Mouse (Mus musculus) embryo, embryonic 11 days (tissue): ENCODE results near the gene Cd47.

Experiments used
- DNase-seq: peaks from one replicate; pipeline ENCODE4 v3.0.0-alpha.2; 2015

Cd47 gene

GRCm38 (mm10) chr16:49799597-49800561, at the start of gene Cd47:
Cd47 (plus strand) TSS chr16:49800533.
- DNase-seq, result no peak

DNA sequence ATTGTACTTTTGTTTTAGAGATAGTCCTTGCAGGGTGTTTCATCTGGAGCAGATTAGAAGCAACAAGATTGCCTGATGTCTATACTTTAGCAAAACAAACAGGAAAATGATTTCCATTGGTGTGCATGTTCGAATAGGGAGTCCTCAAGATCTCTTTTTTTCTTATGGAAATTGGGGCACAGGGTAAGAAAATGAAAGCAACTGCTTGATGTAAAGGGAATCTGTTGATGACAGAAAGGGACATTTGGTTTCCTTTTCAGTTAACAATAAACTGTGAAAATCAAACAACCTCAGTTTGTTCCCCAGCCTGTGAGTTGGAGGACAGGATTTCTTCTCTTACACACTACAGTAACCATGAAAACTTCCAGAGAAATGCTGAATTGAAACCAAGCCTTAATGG, 47.4 kb upstream of the Cd47 start:
- no peak for DNase-seq

- peak; percentile 54 for DNase-seq
Observed at GRCm38 (mm10) chr16:49753318-49753717, 47.0 kb upstream of the Cd47 start.

DNA sequence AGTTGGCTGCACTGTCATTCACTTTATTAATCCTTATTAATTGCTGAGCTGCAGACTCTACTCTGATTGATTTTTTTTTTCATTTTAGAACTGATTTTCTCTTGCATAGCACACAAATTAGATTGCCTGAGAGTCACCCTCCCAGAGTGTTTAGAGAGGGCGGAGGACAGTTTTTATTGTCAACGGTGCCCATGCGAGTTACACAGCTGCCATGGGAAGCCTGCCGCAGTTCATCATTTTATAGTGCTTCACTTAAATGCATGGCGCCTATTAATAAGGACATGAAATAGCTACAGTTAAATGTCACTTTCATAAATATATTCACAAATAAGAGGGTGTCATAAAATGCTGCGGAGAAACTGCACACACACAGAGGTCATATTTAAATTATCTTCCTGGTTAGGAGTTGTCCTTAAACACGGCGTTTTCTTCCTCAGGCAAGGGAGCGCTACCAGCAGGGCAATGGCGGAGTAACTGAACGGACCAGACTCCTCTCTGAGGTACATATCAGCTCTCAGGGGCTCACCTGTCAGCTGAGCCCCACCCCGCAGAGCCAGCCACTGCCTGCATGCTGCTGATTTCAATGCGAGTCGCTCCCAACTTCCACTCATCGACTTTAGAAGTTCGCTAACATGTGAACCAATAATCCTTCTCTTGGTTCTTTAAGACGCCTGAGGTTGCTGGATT, 39.7 kb upstream of the Cd47 start:
- DNase-seq, result no peak

DNA sequence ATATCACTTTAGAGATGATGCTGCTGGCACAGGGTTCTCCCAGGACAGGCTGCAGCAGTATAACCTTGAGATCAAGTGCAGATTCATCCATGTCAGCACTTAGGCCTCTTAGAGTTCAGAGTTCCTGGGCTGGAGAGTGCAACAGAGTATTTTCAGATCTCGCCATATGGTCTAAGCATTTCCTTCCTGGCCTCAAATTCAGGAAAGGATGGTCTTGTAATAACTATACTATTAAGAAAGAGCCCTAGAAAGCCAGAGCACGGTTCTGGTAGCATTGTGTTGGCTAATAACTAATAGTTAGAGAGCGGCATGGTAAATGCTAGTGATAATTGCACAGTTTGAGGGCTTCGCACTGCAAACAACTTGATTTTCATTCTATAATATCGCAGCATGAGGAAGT, 38.4 kb upstream of the Cd47 start:
- DNase-seq, result no peak

- peak; percentile 35 for DNase-seq
Observed at GRCm38 (mm10) chr16:49766326-49766725, 34.0 kb upstream of the Cd47 start.

DNA sequence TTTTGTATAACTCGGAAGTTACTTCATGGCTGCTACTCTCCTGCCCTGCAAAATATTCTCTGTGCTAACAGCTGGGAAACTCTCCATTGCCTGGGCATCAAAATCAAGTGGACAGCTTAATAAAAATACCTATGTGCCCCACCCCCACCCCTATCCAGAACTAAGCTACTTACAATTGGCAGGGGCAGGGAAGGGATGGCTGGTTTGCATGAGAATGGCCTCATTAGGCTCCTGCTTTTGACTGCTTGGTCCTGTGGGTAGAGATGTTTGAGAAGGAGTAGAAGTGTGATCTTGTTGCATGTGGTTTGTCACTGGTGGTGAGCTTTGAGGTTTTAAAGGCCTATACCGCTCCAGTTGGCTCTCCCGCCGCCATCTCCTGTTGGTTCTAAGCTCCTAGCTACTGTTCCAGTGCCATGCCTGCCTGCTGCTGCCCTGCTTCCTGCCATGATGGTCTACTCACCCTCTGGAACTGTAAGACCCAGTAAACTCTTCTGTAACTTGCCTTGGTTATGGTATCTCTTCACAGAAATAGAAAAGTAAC, 31.8 kb upstream of the Cd47 start:
- no peak for DNase-seq

GRCm38 (mm10) chr16:49769831-49770261, 30.5 kb upstream of the Cd47 start:
- no peak for DNase-seq

DNA sequence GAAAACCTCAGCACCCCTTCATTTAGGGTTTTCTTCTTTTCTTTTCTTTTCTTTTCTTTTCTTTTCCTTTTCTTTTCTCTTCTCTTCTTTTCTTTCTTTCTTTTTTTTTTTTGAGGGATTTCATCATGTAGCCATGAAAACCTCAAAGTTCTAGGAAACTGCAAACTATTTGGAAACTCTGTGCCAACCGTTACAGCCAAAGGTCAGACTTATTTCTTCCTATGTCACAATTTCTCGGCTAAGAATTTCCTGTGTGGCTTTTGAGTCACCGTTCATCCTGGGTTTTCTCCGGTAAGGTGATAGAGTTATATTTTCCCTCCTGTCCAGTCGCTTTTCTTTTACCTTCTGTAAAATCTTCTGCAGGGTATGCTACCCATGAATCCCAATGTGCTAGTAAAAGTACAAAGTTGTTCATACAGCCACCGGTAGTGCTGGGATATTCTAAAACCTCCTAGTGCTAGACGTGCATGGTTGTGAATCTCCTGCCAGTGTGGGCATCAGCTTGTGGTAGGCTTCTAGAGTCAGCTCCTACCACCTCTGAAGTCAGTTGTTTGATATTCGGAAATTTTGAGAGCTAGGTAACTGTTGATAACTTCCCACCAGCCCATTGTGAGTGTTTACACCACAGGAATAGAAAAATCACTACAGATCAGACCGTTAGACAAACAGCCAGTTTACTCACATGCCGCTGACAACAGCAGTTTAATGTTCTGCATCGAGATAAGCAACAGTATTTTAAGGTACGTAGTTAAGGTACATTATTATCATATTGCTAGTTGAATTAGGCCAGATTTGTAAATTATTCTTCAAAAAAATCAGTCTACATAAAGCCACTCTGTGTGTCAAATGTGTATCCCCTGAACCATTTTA, 29.8 kb upstream of the Cd47 start:
- no peak for DNase-seq

DNA sequence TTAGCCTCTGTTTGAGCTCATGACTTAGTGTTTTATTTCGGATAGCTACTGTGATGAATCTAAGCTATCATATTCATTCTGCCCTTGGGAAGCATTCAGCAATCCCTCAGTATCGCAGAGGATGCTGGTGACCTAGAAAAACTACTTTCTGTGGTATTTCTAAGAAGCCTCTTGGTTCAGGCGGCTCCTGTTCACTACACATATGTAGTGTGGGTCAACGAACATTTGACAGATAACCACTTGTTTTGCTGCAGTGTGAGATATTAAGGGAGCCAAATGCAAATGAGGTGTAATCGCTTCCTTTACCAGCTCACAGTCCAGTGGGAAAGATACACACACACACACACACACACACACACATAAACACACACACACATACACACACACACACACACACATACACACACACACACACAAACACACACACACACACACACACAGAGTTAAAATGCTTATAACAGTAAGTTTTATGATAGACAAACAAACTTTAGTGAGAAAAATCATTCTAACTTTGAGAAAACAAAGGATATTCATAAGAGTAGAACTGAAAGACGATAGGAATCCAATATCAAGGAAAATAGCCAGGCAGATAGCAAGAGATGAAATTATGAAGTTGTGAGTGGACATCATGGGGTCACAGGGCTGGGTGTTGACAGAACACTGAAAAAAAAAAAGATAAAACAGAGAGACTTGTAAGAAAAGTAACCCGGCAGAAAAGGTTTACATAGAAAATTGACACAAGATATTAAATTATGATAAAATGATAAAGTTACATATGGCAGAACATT, 28.5 kb upstream of the Cd47 start:
- no peak for DNase-seq

DNA sequence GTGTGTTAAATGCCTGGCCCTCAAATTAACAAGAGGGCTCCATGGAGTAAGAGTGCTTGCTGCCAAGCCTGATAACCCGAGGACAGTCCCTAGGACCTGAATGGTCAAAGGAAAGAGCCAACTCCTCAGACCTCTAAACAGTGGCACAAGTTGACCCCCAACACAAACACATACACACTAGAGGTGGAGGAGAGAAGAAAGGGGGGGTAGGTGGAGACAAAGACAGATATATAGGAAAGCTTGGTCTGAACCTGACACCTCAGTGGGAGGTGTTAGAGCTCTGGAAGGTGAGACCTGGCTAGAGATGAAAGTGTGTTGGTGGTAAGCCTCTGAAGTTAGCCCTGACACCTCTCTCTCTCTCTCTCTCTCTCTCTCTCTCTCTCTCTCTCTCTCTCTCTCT, 27.8 kb upstream of the Cd47 start:
- DNase-seq, result no peak

GRCm38 (mm10) chr16:49773068-49773467, 27.3 kb upstream of the Cd47 start:
- no peak for DNase-seq

GRCm38 (mm10) chr16:49774059-49775001, 26.0 kb upstream of the Cd47 start:
- DNase-seq, result no peak

GRCm38 (mm10) chr16:49775002-49775966, 25.0 kb upstream of the Cd47 start:
- DNase-seq, result no peak

DNA sequence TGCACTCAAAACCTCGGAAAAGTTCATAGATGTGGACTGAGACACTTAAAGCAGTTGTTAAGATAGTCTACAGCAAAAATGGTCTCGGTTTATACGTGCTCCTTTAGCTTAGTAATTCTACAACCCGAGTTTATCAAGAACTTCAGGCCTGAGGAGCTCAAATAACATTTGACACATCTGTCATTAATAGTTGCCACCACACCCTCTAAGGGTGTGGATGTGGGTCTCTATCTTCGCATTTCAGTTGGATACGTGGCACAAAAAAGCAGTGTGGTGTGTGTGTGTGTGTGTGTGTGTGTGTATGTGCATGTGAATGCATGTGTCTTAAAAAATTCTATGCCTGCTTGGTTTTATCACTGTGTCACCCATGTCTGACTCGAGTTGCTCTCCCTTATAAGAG, 23.4 kb upstream of the Cd47 start:
- no peak for DNase-seq

DNA sequence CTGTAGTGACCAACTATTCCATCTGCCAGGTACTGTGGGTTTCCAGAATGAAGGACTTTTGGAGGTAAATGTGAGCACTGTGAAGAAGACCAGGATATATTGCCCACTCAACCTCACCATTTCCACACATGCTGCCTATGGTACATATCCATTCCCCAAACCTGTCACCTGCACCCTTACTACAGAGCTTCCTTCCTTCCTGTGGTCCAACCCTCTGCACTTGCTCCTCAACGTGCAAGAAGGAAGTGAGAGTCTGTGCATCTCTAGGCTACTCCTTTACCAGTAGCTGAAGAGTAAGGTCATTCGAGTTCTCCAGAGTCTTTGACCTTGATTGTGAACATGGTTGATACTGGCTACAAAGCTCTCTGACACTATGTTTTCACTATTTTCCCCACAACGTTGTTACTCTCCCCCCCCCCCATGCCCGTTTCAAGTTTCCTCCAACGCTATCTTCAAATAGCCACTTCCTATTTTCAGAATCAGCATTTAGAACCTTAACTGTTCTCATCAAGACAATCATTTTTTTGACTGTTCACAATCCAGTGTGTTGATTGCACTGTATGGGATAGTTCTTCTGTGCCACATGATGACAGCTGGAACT, 18.7 kb upstream of the Cd47 start:
- DNase-seq, result no peak

DNA sequence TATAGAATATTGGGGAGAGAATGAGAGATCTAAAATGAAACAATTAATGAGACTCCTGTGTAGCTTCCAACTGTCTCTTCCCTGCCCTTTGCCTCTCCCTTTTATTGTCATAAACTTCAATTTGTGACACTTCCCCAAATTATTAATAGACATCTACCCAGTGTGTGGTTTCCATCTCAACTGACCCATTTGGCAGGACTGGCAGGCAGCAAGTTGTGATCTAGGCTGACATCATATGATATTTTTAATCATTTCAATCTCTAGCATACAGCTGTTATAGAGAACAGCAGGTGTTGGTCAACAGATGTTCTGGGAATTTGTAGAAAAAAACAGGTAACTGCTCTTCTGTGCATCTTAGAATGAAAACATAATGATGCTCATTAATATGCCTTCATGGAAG, 17.0 kb upstream of the Cd47 start:
- no peak for DNase-seq

DNA sequence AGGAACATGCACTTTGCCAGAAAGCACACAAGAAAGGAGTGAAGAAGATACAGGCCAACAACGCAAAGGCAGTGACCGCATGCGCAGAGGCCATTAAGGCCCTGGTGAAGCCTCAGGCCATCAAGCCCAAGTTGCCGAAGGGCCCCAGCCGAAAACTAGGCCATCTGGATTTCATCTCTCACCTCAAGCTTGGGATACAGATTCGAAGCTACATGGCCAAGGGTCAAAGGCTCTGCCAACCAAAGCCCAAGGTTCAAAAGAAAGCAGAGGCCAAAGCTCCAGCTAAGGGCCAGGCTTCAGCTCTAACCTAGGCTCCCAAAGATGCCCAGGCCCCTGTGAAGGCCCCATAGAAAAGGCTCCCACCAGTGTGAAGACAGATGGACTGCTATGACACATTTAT, 14.2 kb upstream of the Cd47 start:
- DNase-seq, result no peak

DNA sequence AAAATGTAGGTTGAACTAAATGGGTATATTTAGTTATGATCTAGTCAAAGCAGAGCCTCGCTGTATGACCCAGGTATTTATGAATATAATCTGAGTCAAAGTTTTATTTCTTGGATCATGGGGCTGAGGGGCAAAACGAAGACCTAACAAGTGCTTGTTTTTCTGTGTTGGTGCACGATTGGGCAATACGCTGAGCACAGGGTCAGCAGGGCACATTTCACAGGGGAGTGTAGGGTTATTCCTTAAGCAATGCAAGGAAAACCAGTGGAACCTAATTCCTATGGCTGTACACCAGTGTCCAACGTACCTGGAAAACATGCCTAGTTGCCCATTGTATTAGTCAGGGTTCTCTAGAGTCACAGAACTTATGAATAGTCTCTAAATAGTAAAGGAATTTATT, 12.6 kb upstream of the Cd47 start:
- no peak for DNase-seq
